Mouse (Mus musculus): ENCODE results near the gene Cpm. TPM values are rescaled to one million over a fixed set of nuclear protein-coding genes. Genes with fewer than 3 reads are reported as not detected.

Gene Cpm
- polyA plus RNA-seq, 1 experiment: 3.9 TPM

DNA sequence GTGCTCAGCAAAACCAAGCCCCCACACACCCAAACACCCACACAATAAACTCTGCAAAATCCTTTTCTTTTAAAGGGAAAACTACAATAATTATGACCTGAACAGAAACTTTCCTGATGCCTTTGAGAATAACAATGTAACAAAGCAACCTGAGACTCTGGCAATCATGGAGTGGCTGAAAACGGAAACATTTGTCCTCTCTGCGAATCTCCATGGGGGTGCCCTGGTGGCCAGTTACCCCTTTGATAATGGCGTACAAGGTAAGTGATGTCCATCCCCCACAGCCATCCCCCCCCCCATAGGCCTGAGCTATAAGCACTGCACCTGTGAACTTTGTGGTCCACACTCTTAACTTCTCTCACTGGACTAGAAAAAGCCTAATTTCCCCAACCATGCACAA is 40.8 kb downstream of the Cpm start:
- no peak for DNase-seq (ENCODE audit: extremely low spot score in 1 of 2, low spot score in 1 of 2)

- no peak for DNase-seq (ENCODE audit: extremely low spot score in 1 of 2, low spot score in 1 of 2)
Observed at GRCm38 (mm10) chr10:117670791-117671190, 41.5 kb downstream of the Cpm start.

DNA sequence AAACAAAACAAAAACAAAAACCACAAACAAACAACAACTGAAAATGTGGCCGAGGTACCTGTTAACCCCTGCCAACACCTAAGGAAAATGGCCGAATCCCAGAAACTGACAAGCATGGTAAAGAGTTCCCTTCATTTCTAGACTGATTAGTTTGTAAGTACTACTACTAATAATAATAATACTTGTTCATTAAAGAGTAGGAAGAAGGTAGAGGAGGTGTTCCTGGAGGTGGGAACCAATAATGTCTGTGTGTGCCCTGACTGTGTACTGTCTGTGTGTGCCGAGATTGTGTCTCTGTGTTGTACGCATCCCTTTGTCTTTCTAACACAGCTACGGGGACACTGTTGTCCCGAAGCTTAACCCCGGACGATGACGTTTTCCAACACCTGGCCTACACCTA is 42.0 kb downstream of the Cpm start:
- no peak for DNase-seq (ENCODE audit: extremely low spot score in 1 of 2, low spot score in 1 of 2)

DNA sequence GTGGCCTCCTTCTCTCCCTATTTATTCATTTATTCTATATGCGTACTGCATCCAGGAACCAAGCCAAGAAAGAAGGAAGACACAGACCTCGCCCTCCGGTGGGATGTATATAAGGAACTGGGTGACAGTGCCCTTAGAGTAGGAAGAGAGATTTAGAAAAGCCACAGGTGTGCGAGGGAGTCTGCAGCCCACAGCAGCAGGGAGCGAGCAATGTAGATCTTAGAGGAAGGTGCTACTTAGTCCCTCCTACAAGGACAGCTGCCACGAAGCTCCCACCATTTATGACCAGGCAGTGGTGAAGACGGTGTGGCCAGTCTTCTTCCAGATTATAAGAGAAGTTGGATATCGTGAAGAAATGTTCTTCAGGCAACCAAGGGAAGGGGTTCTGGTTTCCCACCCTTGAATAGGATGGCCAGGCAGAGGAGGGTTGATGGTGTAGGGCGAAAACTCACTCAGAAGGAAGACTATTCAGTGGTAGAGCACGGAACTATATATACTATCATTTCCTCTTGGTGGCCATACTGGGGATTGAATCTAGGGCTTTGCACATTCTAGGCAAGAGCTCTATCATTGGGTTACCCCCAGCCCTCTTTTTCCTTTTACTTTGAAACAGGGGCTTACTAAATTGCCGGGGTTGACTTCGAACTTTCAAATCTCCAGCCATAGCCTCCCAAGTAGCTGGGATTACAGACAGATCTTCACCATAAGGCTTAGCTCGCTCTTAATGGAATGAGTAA is 42.8 kb downstream of the Cpm start:
- DNase-seq (ENCODE audit: extremely low spot score in 1 of 2, low spot score in 1 of 2): no peak

- peak in 1 of 2 experiments; percentile 53 for DNase-seq (ENCODE audit: extremely low spot score in 1 of 2, low spot score in 1 of 2)
Observed at GRCm38 (mm10) chr10:117672693-117673092, 43.4 kb downstream of the Cpm start.

DNA sequence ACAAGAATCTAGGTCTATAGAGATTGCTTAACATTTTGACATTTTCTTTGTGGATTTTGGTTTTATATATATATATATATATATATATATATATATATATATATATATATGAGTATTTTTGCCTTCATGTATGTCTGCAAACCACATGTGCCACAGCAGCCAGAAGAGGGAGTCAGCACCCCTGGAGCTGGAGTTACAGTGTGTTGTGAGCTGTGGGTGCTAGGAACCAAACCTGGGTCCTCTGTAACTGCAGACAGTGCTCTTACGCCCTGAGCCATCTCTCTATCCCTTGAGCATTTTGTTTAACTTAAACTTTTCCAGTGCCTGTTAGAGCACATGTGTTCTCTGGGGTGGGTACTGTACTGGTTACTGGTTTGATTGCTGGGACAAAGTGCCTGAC is 44.6 kb downstream of the Cpm start:
- no peak for DNase-seq (ENCODE audit: extremely low spot score in 1 of 2, low spot score in 1 of 2)

DNA sequence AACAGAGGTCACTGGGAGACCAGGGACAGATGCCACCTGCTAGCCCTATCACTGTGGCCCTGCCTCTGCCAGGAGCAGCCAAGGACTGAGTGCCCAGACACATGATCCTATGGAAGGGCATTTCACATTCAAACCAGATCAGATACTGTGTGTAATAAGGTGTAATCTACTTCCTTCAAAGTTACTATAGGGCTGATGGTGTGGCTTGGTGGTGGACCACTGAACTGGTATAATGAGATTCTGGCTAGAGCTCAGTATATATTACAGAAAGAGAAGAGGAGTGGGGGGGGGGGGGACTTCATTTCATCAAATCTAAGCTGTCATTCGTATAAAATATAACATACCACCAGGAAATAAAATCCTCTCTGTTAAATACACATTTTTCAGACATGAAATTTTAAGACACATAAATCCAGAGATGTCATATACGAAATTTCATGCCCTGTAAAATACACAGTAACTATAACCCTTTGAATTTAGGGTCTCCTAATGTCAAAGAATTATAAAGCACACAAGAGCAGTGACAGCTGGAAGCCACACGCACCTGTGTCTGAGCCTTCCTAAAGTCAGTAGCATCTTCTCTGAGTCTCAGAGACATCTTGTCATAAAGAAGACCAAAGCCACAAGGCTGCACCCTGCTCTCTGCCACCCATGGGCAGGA is 45.2 kb downstream of the Cpm start:
- DNase-seq (ENCODE audit: extremely low spot score in 1 of 2, low spot score in 1 of 2): no peak

DNA sequence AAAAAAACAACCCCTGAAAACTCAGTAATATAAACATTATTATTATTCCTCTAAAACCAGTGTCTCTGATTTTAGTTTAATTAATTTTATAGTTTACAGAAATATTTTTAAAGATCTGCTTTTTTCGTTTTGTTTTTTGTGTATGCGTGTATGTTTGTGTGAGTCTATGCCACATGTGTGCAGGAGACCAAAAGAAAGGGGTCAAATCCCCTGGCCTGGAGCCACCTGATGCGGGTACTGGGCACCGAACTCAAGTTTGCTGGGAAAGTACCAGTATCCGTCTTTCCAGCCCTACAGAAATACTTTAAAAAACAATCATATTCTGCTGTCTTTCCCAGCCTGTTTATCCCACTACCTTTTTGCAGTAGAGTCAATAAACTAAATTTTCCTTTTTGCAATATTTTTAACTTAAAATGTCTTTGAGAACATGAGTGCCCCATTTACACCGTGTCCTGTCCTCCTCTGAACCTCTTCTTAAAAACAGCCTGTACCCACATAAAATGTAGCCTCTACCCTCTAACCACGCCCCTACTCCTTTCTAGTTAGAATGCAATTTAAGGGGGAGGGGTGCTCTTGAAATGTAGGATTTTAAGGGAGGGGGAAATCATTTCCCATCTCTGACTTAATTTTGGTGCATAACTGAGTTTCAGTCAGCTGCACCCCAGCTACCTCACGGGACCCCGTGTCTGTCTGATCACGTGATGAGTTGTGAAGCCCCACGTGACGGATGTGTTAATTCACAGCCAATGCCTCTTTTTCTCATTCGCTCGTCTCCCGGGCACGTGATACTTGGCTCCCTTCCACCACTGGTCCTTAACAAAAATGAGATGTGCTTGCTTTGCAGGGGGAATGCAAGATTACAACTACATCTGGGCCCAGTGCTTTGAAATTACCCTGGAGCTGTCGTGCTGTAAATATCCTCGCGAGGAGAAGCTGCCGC is 46.1 kb downstream of the Cpm start:
- peak; percentile 80 to 85 for DNase-seq (ENCODE audit: extremely low spot score in 1 of 2, low spot score in 1 of 2)

DNA sequence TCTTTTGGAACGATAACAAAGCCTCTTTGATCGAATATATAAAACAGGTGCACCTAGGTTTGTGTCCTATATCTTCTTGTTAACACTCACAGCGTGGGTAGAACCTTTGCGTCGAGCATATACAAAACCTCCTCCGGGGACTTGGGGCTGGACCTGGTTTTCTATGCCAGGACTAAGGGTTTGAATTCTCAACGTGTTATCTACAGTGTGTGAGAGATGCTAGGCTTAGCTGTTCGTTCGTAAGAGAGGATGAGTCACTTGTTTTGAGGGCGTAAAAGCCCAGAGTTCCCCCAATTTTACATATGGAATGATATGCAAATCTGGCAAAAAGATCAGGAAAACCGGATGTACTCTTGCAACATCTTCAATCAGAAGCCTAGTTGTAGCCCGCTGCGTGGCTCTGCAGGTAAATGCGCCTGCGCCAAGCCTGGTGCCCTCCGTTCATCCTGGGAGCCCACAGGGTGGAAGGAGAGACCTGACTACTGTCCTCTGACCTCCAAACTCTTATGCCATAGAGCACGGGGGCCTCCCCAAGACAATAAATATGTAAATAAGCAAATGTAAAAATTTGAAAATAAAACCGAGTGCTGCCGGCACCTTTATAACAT is 46.8 kb downstream of the Cpm start:
- DNase-seq (ENCODE audit: extremely low spot score in 1 of 2, low spot score in 1 of 2): peak; percentile 44 to 73

DNA sequence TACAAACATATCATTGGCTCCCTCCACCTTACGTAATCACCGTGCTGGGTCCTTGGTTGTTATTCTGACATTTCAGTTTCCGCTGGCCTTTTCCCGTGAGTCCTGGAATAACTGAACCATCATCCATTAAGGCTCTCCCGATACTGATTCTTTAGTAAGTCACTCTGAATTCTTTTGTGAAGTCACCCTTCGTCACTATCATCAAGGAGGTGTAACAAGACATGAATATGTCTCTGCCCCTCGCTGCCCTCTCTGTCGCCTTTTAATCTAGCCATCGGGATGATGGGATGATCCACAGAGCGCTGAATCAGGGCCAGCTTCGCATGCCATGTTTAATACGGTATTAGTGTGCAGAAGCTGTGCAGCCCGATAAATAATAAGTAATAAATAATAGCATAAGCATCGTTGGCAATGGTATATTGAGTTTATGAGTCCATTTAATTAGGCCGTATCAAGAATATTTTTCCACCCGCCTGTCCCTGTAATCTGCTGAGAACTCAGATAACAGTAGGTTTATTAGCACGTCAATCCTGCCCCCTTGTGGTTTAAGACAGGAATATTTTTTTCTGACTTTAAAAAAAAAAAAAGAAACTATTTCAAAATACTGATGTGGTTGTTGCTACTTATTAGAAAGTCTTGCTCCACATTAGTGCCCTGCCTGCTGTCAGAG is 47.5 kb downstream of the Cpm start:
- DNase-seq (ENCODE audit: extremely low spot score in 1 of 2, low spot score in 1 of 2): peak in 1 of 2 experiments; percentile 74

DNA sequence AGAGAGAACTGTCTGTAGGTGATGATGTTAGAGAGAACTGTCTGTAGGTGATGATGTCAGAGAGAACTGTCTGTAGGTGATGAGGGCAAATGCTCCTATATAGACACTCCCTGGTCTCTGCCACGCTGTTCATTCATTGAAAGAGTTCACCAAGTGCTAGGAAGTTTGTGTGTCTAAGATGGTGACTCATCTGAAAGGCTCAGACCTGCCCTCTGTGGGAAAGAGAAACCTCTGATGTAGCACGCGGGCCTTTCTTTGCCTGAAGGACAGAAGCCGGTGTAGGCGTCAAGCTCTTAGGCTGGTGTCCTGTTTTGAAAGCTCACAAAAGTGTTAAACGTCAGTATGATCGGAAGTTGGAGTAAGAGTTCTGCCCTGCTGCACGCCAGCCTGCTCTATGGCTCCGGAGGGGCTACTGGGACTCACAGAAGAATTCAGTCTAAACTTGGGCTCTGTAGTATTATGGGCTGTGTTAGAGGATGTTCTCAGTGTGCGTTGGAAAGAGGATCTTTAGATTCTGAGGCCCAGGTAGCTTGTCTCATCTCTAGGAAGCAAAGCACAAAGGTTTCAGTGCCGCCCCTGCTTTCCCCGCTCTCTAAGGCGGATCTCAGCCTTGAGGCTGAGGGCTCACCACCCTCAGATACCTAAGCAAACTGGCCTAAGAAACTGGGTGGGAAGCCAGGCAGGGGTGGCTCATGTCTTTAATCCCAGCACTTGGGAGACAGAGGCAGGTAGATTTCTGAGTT is 48.4 kb downstream of the Cpm start:
- DNase-seq (ENCODE audit: extremely low spot score in 1 of 2, low spot score in 1 of 2): no peak

GRCm38 (mm10) chr10:117678357-117678756 is 49.1 kb downstream of the Cpm start:
- DNase-seq (ENCODE audit: extremely low spot score in 1 of 2, low spot score in 1 of 2): no peak

DNA sequence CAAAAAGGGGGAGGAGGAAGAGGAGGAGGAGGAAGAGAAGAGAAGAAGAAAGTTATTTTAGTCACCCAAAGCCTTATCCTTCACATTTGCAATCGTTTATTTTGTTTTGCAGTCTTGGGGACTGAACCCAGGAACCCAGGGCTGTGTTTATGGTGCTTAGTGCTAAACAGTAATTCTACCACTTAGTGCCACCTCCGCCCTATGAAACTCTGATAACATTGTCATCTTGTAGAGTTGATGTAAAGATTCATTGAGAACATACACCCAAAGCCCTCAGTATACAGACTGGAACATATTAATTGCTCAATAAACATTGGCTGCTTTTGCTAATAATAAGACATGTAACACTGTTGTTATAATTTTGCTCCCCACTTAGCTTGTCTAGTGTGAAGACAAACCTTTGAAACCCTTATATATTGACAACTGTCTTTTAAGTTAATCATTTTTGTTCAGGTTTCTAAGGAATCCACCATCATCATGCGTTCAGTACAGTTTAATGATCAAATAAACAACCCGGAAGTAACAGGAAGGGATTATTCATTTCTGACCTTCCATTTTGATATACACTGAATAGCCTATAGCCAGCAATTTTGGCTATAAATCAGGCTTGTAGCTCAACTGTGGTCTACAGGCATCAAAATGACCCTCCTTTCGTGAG is 49.9 kb downstream of the Cpm start:
- no peak for DNase-seq (ENCODE audit: extremely low spot score in 1 of 2, low spot score in 1 of 2)

DNA sequence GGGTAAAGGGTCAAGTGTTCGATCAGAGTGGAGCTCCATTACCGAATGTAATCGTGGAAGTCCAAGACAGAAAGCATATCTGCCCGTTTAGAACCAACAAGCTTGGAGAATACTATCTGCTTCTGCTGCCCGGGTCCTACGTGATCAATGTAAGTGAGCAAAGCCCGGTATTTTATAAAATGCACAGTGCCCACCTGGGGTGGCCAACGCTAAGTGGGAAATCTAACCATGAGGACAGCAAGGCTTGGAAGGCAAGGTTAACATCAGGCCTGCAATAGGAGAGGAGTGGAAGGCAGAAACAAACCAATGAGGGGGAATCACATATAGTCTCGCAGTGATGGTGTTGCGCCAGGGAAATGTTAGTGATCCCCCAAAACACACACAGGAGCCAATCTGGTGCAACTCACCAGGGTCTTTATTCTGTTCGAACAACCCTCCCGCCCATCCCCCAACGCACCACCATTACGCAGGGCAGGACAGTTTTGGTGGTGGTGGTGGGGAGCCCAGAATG is 50.7 kb downstream of the Cpm start:
- DNase-seq (ENCODE audit: extremely low spot score in 1 of 2, low spot score in 1 of 2): no peak

- DNase-seq (ENCODE audit: extremely low spot score in 1 of 2, low spot score in 1 of 2): no peak
Observed at GRCm38 (mm10) chr10:117680868-117681513, 51.7 kb downstream of the Cpm start.

DNA sequence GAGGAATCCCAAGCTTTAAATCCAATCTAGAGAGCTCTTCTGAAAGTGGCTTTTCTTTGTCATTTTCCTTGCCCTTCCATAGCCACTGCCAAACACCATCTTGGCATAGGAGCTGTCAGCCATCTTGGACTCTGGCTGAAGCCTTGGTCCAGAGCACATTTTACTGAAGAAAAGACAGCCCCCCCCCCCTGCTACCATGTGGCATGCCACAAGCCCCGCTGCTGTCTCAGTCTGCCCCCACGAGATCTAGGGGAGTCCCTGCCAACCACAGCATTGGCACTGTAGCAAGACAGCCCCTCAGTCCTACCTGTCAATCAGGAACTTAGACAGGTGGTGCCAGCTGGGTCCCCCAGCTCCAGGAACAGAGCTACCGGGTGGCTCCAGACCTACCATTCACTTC is 52.2 kb downstream of the Cpm start:
- DNase-seq (ENCODE audit: extremely low spot score in 1 of 2, low spot score in 1 of 2): no peak

- DNase-seq (ENCODE audit: extremely low spot score in 1 of 2, low spot score in 1 of 2): peak in 1 of 2 experiments; percentile 50
Observed at GRCm38 (mm10) chr10:117681999-117682857, 52.9 kb downstream of the Cpm start.
